Mouse (Mus musculus): ENCODE measurements around the gene Lrrtm4. TPM values are rescaled to one million over a fixed set of nuclear protein-coding genes. Genes with fewer than 3 reads are reported as not detected.

Lrrtm4 gene
- total and polyA plus RNA-seq, 2 experiments from 2014 or later = 14.5 to 31.9 TPM

- Histone ChIP-seq H3K27ac (ENCODE audit: low read depth, low read length) (no peak overlapping the region), H3K9me3 (ENCODE audit: low read length) (no peaks in the 10 kb centered on the region), H3K36me3 (ENCODE audit: insufficient read depth) (no peaks in the 10 kb centered on the region), H3K27me3 (ENCODE audit: insufficient read depth, low read length) (no peaks in the 10 kb centered on the region), H3K9ac (no peak overlapping the region), H3K4me3 (ENCODE audit: low read depth, low read length) (no peak overlapping the region), H3K4me2 (ENCODE audit: low read depth) (no peak overlapping the region), H3K4me1 (ENCODE audit: insufficient read depth) (no peaks in the 10 kb centered on the region)
- WGBS = 25% methylated on average over 1 of the region's 1 CpGs
- ATAC-seq = no peak
- DNase-seq = no peak
- TF ChIP-seq CTCF (IDR thresholded peaks at IDR 0.05; ENCODE audit: low read depth) = no peak
Measured at GRCm38 (mm10) chr6:80186791-80187190, 168.1 kb downstream of the Lrrtm4 start.

- H3K27ac ChIP-seq (ENCODE audit: low read depth, low read length) = no peak overlapping the region
- DNase-seq (peak; percentile 26), ATAC-seq (no peak)
- H3K4me1 ChIP-seq (ENCODE audit: insufficient read depth) = no peaks in the 10 kb centered on the region
- no peak overlapping the region for H3K9ac ChIP-seq
- no peaks in the 10 kb centered on the region for H3K9me3 ChIP-seq (ENCODE audit: low read length)
- 12% methylated on average over 2 of the region's 2 CpGs for WGBS
- no peak for TF ChIP-seq CTCF (IDR thresholded peaks at IDR 0.05; ENCODE audit: low read depth)
- no peak overlapping the region for H3K4me2 ChIP-seq (ENCODE audit: low read depth)
- H3K27me3 ChIP-seq (ENCODE audit: insufficient read depth, low read length) = no peaks in the 10 kb centered on the region
- H3K4me3 ChIP-seq (ENCODE audit: low read depth, low read length) = no peak overlapping the region
- H3K36me3 ChIP-seq (ENCODE audit: insufficient read depth) = no peaks in the 10 kb centered on the region
Measured at GRCm38 (mm10) chr6:80209476-80209875, 190.8 kb downstream of the Lrrtm4 start.

- Histone ChIP-seq H3K4me2 (ENCODE audit: low read depth) (no peak overlapping the region), H3K27me3 (ENCODE audit: insufficient read depth, low read length) (no peaks in the 10 kb centered on the region), H3K9me3 (ENCODE audit: low read length) (no peaks in the 10 kb centered on the region), H3K36me3 (ENCODE audit: insufficient read depth) (no peaks in the 10 kb centered on the region), H3K4me3 (ENCODE audit: low read depth, low read length) (no peak overlapping the region), H3K9ac (no peak overlapping the region), H3K4me1 (ENCODE audit: insufficient read depth) (no peaks in the 10 kb centered on the region), H3K27ac (ENCODE audit: low read depth, low read length) (no peak overlapping the region)
- no peak for TF ChIP-seq CTCF (IDR thresholded peaks at IDR 0.05; ENCODE audit: low read depth)
- WGBS = 52% methylated on average over 5 of the region's 5 CpGs
- DNase-seq = no peak
- ATAC-seq = no peak
Measured at GRCm38 (mm10) chr6:80210281-80210680, 191.6 kb downstream of the Lrrtm4 start.

- Histone ChIP-seq H3K27ac (ENCODE audit: low read depth, low read length) (no peak overlapping the region), H3K9ac (no peak overlapping the region), H3K36me3 (ENCODE audit: insufficient read depth) (no peaks in the 10 kb centered on the region), H3K27me3 (ENCODE audit: insufficient read depth, low read length) (no peaks in the 10 kb centered on the region), H3K4me2 (ENCODE audit: low read depth) (no peak overlapping the region), H3K4me1 (ENCODE audit: insufficient read depth) (no peaks in the 10 kb centered on the region), H3K9me3 (ENCODE audit: low read length) (no peaks in the 10 kb centered on the region), H3K4me3 (ENCODE audit: low read depth, low read length) (no peak overlapping the region)
- no peak for DNase-seq
- WGBS = 94% methylated on average over 1 of the region's 1 CpGs
- ATAC-seq = no peak
- no peak for TF ChIP-seq CTCF (IDR thresholded peaks at IDR 0.05; ENCODE audit: low read depth)
Measured at GRCm38 (mm10) chr6:80261595-80261994, 242.9 kb downstream of the Lrrtm4 start.

GRCm38 (mm10) chr6:80263972-80264371, 245.3 kb downstream of the Lrrtm4 start:
- 73% methylated on average over 4 of the region's 4 CpGs for WGBS
- no peak for ATAC-seq
- H3K4me3 ChIP-seq (ENCODE audit: low read depth, low read length) = no peak overlapping the region
- DNase-seq = no peak
- H3K27me3 ChIP-seq (ENCODE audit: insufficient read depth, low read length) = no peaks in the 10 kb centered on the region
- TF ChIP-seq CTCF (IDR thresholded peaks at IDR 0.05; ENCODE audit: low read depth) = no peak
- H3K36me3 ChIP-seq (ENCODE audit: insufficient read depth) = no peaks in the 10 kb centered on the region
- no peaks in the 10 kb centered on the region for H3K9me3 ChIP-seq (ENCODE audit: low read length)
- no peak overlapping the region for H3K9ac ChIP-seq
- H3K4me1 ChIP-seq (ENCODE audit: insufficient read depth) = no peaks in the 10 kb centered on the region
- no peak overlapping the region for H3K27ac ChIP-seq (ENCODE audit: low read depth, low read length)
- no peak overlapping the region for H3K4me2 ChIP-seq (ENCODE audit: low read depth)

GRCm38 (mm10) chr6:80264584-80264983, 245.9 kb downstream of the Lrrtm4 start:
- Histone ChIP-seq H3K9ac (no peak overlapping the region), H3K9me3 (ENCODE audit: low read length) (no peaks in the 10 kb centered on the region), H3K4me3 (ENCODE audit: low read depth, low read length) (no peak overlapping the region), H3K4me2 (ENCODE audit: low read depth) (no peak overlapping the region), H3K27ac (ENCODE audit: low read depth, low read length) (no peak overlapping the region), H3K36me3 (ENCODE audit: insufficient read depth) (no peaks in the 10 kb centered on the region), H3K27me3 (ENCODE audit: insufficient read depth, low read length) (no peaks in the 10 kb centered on the region), H3K4me1 (ENCODE audit: insufficient read depth) (no peaks in the 10 kb centered on the region)
- no peak for TF ChIP-seq CTCF (IDR thresholded peaks at IDR 0.05; ENCODE audit: low read depth)
- ATAC-seq (no peak), DNase-seq (no peak)

GRCm38 (mm10) chr6:80265746-80266145, 247.1 kb downstream of the Lrrtm4 start:
- H3K27ac ChIP-seq (ENCODE audit: low read depth, low read length) = no peak overlapping the region
- H3K9ac ChIP-seq = no peak overlapping the region
- TF ChIP-seq CTCF (IDR thresholded peaks at IDR 0.05; ENCODE audit: low read depth) = no peak
- H3K4me1 ChIP-seq (ENCODE audit: insufficient read depth) = no peaks in the 10 kb centered on the region
- no peak overlapping the region for H3K4me2 ChIP-seq (ENCODE audit: low read depth)
- ATAC-seq = no peak
- no peak overlapping the region for H3K4me3 ChIP-seq (ENCODE audit: low read depth, low read length)
- no peaks in the 10 kb centered on the region for H3K27me3 ChIP-seq (ENCODE audit: insufficient read depth, low read length)
- H3K9me3 ChIP-seq (ENCODE audit: low read length) = no peaks in the 10 kb centered on the region
- DNase-seq = no peak
- no peaks in the 10 kb centered on the region for H3K36me3 ChIP-seq (ENCODE audit: insufficient read depth)
- WGBS = 52% methylated on average over 3 of the region's 3 CpGs

- no peak overlapping the region for H3K4me2 ChIP-seq (ENCODE audit: low read depth)
- H3K9ac ChIP-seq = no peak overlapping the region
- no peak for TF ChIP-seq CTCF (IDR thresholded peaks at IDR 0.05; ENCODE audit: low read depth)
- no peaks in the 10 kb centered on the region for H3K4me1 ChIP-seq (ENCODE audit: insufficient read depth)
- WGBS = 96% methylated on average over 1 of the region's 1 CpGs
- no peak overlapping the region for H3K27ac ChIP-seq (ENCODE audit: low read depth, low read length)
- no peaks in the 10 kb centered on the region for H3K27me3 ChIP-seq (ENCODE audit: insufficient read depth, low read length)
- H3K9me3 ChIP-seq (ENCODE audit: low read length) = no peaks in the 10 kb centered on the region
- DNase-seq (no peak), ATAC-seq (no peak)
- no peaks in the 10 kb centered on the region for H3K36me3 ChIP-seq (ENCODE audit: insufficient read depth)
- no peak overlapping the region for H3K4me3 ChIP-seq (ENCODE audit: low read depth, low read length)
Measured at GRCm38 (mm10) chr6:80286968-80287367, 268.3 kb downstream of the Lrrtm4 start.

Measured in forebrain, postnatal 0 days (tissue).